In the genomic region with DNA sequence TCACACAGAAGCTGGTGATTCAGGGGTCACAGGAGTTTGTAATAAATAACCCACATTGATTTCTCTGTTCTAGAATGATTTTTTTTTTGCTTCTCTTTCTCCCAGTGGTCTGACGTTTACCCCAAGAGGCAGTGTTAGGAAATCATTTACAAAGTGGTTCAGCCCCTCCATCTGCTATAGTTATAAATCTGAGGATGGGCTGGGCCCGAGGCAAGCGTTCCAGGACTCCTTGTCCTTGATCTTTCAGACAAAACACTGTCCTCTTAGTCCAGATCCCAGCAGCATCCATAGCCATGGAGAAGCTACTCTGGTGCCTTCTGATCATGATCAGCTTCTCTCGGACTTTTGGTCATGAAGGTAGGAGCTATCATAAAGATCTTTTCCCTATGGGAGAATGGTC, we compare ENCODE assay signal across 21 mouse cellular contexts. TPM values are rescaled to one million over a fixed set of nuclear protein-coding genes. Genes with fewer than 3 reads are reported as not detected.
"Had no signal": no experiment of that assay in that cellular context is flagged by ENCODE, and none has a peak within 500 bp of the region (broad histone marks: within the 10 kb centered on the region; RNA-seq: fewer than 3 reads in every experiment).

A gene (plus strand): TSS at position 212 of the 400 bp plus-strand sequence.

- H3K4me1 ChIP-seq: limb, embryonic 15.5 days; lung, embryonic 15.5 days; megakaryocyte, embryonic 14.5 days; midbrain, embryonic 12.5 days; neural tube, embryonic 15.5 days had no signal

- ATAC-seq: inflammation-experienced regulatory T-cells, adult 6 months had no signal

- H3K9ac ChIP-seq: limb, embryonic 15.5 days; lung, embryonic 15.5 days; midbrain, embryonic 12.5 days; neural tube, embryonic 15.5 days had no signal

- H3K36me3 ChIP-seq: limb, embryonic 15.5 days; lung, embryonic 15.5 days; midbrain, embryonic 12.5 days; neural tube, embryonic 15.5 days had no signal

- H3K4me3 ChIP-seq: limb, embryonic 15.5 days; lung, embryonic 15.5 days; megakaryocyte, embryonic 14.5 days; midbrain, embryonic 12.5 days; myocyte; neural tube, embryonic 15.5 days had no signal

- H3K27ac ChIP-seq: limb, embryonic 15.5 days; lung, embryonic 15.5 days; macrophage; midbrain, embryonic 12.5 days; neural tube, embryonic 15.5 days had no signal

- H3K4me2 ChIP-seq: limb, embryonic 15.5 days; lung, embryonic 15.5 days; midbrain, embryonic 12.5 days; neural tube, embryonic 15.5 days had no signal

- DNase-seq: kidney, adult 8-10 months; kidney, postnatal 25 days; layer of hippocampus, adult 9-11 months; layer of hippocampus, postnatal 36 days; lung, postnatal 14 days; right cerebral cortex, postnatal 4 days; spleen, adult 18-20 months; thymus, adult 18-20 months; thymus, postnatal 14 days had no signal

- H3K27me3 ChIP-seq: limb, embryonic 15.5 days; lung, embryonic 15.5 days; megakaryocyte, embryonic 14.5 days; midbrain, embryonic 12.5 days; neural tube, embryonic 15.5 days had no signal

- H3K9me3 ChIP-seq: limb, embryonic 15.5 days; lung, embryonic 15.5 days; megakaryocyte, embryonic 14.5 days; midbrain, embryonic 12.5 days; neural tube, embryonic 15.5 days had no signal

RNA-seq across cellular contexts. Expression of the gene that starts here (rescaled TPM):
- total RNA-seq: layer of hippocampus, postnatal 36 days; left cerebral cortex, adult 8-10 months; left cerebral cortex, postnatal 25 days; midbrain, postnatal 0 days had no signal
- polyA plus RNA-seq: inflammation-experienced regulatory T-cells, adult 6 months; limb, embryonic 11.5 days; macrophage; midbrain, embryonic 12.5 days; midbrain, postnatal 0 days; myocyte had no signal
